Mouse (Mus musculus) MN1 (cell line): ENCODE data around the gene Arfgap3.
"Not testable (repeated sequence)": the region's sequence is repeated elsewhere in the genome, so short reads cannot be mapped to it uniquely, and the experiment has no call there.

Source experiments
- DNase-seq: peaks from one replicate; pipeline ENCODE4 v3.0.0-alpha.2; 2016; ENCODE audit warnings: low spot score

Arfgap3 gene

DNA sequence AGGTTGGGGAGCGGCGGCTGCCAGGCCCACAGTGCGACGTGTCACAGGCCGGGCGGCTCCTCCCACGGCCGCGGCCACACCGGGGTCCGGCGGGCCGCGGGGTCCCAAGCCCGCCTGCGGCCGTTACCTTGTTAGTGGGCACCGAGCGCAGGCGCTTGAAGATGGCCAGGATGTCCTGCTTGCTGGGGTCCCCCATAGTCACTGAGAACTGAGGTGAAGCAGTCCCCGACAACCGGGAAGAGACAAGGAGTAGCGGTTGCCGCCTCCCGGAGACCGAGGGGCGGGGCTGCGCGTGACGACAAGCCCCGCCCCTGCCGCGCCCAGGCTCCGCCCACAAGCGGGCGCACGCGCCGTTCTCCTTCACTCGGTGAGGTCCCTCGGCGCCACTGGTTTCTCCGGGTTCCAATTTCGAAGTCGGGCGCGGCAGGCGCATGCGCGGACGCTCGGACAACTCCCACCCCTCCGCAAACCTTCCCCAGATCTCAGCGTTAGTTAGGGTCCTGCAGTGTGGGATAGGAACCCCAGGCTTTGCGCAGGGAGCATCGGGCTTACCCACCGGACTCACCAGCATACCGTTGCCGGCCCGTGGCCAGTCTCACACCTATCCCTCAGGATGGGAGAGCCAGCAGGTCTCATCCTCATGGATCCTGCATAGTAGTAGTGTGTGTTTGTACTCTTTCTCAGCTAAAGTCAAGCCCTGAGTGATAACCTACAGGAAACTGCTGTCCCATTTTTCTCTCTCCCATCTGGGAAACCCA lies at the start of gene Arfgap3:
Gene Arfgap3 (minus strand): TSS at position 294 of the 758 bp plus-strand sequence.
- DNase-seq, result peak; percentile 98

DNA sequence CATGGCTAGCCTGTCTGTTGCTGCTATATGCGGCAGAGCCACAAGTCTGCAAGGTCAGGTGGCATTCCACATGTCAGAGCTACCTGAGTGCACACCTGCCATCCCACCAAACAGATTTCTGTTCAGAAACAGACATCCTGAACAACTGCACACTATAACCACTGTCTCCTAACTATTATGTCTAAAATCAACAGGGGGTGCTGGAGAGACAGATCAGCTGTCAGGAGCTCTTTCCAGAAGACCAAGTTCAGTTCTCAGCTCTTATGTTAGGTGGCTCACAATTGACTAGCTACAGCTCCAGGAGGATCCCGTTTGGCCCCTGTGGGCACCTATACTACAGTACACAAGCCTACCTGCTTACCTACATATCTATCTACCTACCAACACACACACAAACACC lies 42.7 kb upstream of the Arfgap3 start:
- no peak for DNase-seq

- no peak for DNase-seq
These were observed 37.9 kb upstream of the Arfgap3 start for GRCm38 (mm10) chr15:83387911-83388310.

GRCm38 (mm10) chr15:83383633-83384032 lies 33.6 kb upstream of the Arfgap3 start:
- DNase-seq, result no peak

DNA sequence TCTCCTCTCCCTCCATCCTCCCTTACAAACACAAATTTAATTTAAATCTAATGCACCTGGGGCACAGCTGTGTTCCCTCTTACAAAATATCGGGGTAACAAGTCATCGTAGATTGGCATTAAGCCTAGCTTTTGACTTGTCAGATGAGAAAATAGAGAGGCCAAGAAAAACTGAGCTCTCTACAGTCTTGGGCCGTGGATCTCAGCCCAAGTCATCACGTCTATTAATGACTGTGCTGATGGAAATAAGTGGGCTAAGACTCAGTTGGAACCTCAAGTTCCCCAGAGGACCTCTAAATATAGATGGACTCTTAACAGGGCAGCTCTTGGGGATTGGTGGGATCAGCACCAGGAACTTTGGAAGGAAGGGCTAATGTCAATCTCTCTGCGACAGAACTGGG lies 33.1 kb upstream of the Arfgap3 start:
- no peak for DNase-seq

DNA sequence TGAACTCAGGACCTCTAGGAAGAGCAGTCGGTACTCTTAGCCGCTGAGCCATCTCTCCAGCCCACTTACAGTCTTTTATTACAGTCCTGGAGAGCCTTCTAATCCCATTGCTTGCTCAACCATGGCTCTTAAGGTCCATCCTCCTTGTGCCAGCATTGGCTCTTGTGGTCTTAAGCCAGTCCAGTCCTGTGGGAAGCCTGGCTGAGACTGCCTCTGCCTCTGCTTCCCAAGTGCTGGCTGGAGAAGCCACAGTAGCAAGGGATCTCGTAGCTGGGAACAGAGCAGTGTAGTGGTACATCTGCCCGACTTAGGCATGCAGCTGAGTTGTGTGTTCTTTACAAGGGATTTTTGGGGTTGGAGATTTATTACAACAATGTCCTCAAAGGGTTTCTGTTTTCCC lies 32.4 kb upstream of the Arfgap3 start:
- DNase-seq, result no peak

DNA sequence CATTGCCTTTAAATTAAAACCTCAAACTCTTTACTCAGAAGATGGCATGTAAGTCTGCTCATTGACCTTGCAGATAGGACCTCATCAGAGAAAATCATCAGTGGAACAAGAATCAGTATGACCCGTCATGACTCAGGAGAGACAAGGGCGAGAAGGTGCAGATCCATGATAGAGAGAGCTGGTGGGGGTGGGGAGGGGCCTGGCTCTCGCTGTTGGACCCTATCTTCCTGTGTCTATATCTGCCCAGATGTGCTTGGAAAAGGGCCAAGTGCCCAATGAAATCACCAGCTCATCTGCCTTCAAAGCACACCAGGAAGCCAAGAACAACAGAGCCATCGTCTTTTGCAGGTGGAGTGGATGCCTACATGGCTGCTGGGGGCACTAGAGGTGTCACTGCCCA lies 27.1 kb upstream of the Arfgap3 start:
- peak; percentile 42 for DNase-seq

GRCm38 (mm10) chr15:83375136-83375535 lies 25.1 kb upstream of the Arfgap3 start:
- peak; percentile 79 for DNase-seq

- no peak for DNase-seq
These were observed 24.0 kb upstream of the Arfgap3 start for GRCm38 (mm10) chr15:83374076-83374475.

GRCm38 (mm10) chr15:83368702-83369101 lies 18.7 kb upstream of the Arfgap3 start:
- DNase-seq, result not testable (repeated sequence)

GRCm38 (mm10) chr15:83368261-83368660 lies 18.2 kb upstream of the Arfgap3 start:
- no peak for DNase-seq

- DNase-seq, result no peak
These were observed 17.0 kb upstream of the Arfgap3 start for GRCm38 (mm10) chr15:83366933-83367552.

GRCm38 (mm10) chr15:83365697-83366096 lies 15.7 kb upstream of the Arfgap3 start:
- no peak for DNase-seq

- DNase-seq, result no peak
These were observed 14.1 kb upstream of the Arfgap3 start for GRCm38 (mm10) chr15:83364194-83364593.

GRCm38 (mm10) chr15:83362813-83363212 lies 12.8 kb upstream of the Arfgap3 start:
- DNase-seq, result not testable (repeated sequence)

DNA sequence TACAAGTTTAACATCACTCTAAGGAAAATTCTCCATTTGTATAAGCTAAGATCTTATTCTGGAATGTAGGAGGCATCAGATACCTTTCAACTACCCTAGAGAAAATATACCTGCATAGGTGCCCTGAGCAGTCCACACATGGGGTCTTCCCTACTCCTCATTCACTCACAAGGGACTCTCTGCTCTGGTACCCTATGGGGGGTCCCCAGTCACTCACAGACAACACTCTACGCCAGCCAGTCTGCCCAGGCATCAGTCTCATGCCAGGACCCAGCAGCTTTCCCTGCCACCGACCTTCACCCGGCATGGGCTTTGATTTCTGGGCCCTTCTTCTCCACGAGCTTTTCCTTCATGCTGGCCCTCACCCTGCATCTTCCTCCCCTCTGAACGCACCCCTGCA lies 10.9 kb upstream of the Arfgap3 start:
- not testable (repeated sequence) for DNase-seq

DNA sequence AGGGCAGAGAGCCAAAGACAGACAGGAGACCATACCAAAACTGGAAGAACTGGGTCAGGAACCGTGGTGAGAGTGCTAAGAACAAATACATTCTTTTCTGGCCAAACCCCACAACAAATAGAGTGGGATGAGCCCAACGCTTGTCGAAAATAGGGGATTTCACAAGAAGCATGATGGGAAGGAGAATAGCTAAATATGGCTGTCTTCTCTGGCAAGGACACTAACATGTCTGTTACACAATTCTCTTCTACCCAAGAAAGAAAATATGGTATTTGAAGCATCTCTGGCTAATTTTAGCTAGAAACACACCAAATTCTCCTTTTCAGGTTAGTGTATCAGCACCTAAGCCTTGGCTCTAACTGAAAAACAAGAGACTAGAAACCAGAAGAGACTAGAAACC lies 10.1 kb upstream of the Arfgap3 start:
- no peak for DNase-seq

GRCm38 (mm10) chr15:83358476-83358875 lies 8.4 kb upstream of the Arfgap3 start:
- peak; percentile 43 for DNase-seq

GRCm38 (mm10) chr15:83351546-83351945 lies 1.5 kb upstream of the Arfgap3 start:
- DNase-seq, result no peak

- DNase-seq, result no peak
These were observed 812 bp upstream of the Arfgap3 start for GRCm38 (mm10) chr15:83350859-83351258.

DNA sequence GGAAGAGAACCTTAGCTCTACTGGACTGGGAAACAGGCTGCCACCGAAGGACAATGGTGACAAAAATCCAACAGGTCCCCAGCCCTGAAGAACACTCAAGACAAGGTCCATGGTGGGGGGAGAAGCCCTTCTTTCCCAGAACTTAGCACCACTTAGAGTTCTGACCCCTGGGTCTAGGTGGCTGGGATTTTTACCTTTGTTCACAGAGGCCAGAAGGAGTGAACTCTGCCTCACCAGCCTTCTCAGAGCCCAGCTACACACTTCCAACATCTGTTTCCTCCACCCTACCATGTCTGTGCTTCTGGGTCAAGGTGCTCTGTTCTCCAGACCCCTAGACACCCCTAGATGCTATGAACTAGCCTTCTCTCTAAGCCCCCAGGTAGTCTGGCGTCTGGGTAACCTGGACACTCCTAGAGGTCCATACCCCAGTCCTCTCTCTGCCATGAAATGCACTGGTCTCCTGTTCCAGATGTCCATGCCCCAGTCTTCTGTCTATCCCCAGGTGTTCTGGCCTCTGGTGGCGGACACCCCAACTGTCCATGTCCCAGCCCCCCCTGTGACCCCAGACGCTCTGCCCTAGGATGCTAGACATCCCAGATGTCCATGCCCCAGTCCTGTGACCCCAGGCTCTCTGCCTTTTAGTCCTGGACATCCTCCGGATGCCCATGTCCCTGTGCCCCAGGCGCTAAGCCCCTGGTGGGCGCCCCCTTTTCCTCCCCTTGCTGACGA lies 658 bp downstream of the Arfgap3 start:
- DNase-seq, result peak; percentile 36

- DNase-seq, result no peak
These were observed 1.3 kb downstream of the Arfgap3 start for GRCm38 (mm10) chr15:83348747-83349146.
